Mouse (Mus musculus) liver, adult 2 months (tissue): ENCODE data around the gene Rps6kb2.

Experiments
- CTCF ChIP-seq: fragments of 200-500 bp; IDR thresholded peaks from 2 replicates; pipeline ENCODE4 v1.5.1; 2011; ENCODE audit warnings: low read depth, low read length, control low read depth
- POLR2A ChIP-seq: fragments of 200-500 bp; IDR thresholded peaks from 2 replicates; pipeline ENCODE4 v1.6.1; 2011; ENCODE audit warnings: low read length, control low read depth; ENCODE audit not compliant: insufficient read depth; ENCODE audit errors: extremely low read depth

DNA sequence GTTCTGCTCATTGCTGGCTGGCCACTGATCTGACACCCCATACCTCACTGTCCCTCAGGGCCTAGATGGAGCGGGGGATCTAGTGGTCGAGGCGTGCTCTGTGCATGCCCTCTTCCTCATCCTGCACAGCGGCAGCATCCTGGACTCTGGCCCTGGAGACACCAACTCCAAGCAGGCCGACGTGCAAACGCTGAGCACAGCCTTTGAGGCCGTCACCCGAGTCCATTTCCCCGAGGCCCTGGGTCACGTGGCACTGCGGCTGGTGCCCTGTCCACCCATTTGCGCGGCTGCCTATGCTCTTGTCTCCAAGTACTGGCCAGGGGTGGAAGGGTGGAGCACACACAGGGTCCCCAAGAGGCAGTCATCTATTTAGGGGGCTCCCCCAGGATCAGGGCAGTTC, 56.5 kb downstream of the Rps6kb2 start:
- TF ChIP-seq POLR2A (no peak), CTCF (no peak)
